Mouse (Mus musculus) ovary, postnatal 10 days (tissue): ENCODE measurements around the gene Nipal3.
A peak's percentile ranks its signal among the peaks of the same experiment; 100 is the strongest.

Source experiments
- DNase-seq: peaks from one replicate; pipeline ENCODE4 v3.0.0; 2022; ENCODE audit warnings: low spot score

Gene Nipal3

DNA sequence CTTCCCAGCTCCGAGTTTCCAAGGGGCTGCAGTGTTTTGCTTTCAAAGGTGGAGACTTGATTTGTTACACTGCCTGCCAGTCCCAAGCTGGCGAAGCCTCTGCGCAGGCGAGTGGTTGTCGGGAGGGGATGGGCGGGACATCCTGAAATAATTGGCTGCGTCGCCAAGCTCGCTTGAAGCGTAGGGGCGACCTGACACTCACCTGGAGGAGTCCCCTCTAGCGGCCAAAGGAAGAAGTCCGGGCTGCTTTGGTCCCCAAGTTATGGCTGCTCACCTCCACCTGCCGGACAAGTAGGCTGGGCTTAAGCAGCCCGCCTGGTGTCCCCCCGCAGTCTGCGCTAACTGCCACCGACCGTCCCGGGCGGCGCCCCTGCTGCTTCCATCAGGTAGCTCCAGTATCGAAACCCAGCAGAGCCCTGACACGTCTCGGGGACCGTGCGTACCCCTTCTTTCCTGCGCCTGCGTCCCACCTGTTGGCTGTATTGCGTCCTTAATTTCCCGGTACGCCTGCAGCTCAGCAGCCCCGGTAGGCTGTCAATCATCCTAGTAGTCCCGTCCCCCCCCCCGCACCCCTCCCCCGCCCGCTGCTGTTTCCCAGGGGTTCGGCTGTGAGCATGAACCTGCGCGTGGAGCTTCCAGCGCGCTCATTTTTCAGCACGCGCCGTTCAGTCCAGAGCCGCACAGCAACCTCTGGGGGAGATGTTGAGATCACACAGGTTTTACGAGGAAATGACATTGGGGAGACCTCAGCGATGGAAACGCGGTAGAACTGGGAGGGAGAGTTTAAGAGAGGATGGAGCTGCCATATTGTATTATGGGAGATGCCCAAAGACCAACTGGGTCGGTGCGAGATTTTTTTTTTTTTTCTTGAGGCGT is at the start of gene Nipal3, which contains the start of gene Stpg1:
TSS of gene Nipal3 (minus strand) at position 518 of the 876 bp plus-strand sequence.
TSS of gene Stpg1 (plus strand) at position 270 of the 876 bp plus-strand sequence.
- peak; percentile 51 for DNase-seq

DNA sequence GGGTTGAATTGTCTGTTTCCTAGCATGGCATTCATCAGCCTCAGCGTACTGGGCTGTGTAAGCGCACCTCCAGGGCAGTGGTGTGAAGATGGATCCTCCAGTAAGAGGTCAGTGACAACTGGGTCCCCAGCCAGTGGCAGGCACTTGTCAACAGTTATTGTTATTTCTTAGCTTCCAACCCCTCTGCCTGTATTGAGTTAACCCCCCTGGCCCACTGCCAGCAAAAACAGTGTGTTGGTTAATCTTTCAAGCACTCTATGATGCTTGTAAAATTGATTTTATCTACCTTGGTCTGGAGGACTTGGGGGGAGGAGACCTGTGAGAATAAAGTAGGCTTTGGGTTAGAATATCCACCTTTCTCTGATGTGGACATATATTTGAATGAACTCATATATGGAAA is 49.4 kb upstream of the Nipal3 start:
- DNase-seq = no peak

DNA sequence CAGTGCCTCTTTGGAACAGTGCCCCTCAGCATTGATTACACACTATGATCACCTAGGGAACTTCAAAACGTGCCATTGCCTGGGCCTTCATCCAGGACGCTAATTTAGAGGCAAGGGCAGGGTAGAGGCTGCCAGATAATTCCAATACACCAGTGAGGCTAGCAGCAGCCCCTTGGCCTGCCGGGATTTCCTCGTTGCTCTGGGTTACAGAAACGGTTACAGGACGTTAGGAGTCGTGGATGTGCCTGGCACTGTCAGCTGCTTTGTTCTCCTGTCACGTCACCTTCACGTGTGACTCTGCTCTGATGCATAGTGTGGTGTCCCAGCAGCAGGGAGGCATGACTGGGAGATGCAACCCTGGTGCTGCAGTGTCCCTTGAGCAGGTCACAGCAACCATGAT is 45.2 kb upstream of the Nipal3 start:
- DNase-seq = no peak

DNA sequence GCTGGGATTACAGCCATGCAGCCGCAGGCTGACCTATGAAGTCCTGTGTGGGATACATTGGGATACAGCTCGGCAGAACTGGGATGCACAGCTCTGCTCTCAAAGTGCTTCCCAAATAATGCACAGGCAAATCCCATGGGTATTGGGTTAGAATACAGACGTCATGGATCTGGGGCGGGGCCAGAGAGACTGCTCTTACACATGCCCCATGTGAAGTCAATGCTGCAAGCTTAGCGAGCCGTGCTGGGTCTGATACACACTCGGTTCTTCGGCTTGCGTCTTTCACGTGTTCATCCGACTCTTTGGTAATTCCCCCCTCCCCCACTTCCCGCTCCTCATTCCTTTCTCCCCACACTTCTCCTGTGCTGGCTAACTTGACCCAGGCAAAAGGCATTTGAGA is 44.2 kb upstream of the Nipal3 start:
- no peak for DNase-seq

DNA sequence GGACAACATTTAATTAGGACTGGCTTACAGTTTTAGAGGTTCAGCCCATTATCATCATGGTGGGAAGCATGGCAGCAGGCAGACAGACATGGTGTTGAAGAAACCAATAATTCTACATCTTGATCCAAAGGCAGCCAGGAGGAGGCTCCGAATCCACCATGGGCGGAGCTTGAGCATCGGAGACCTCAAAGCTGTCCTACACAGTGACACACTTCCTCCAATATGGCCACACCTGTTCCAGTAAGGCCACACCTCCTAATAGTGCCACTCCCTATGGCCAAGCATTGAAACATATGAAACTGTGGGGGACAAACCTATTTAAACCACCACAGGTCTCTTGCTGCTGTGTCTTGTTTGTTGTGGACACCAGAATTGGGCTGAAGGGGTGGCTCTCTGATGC is 40.2 kb upstream of the Nipal3 start:
- no peak for DNase-seq

DNA sequence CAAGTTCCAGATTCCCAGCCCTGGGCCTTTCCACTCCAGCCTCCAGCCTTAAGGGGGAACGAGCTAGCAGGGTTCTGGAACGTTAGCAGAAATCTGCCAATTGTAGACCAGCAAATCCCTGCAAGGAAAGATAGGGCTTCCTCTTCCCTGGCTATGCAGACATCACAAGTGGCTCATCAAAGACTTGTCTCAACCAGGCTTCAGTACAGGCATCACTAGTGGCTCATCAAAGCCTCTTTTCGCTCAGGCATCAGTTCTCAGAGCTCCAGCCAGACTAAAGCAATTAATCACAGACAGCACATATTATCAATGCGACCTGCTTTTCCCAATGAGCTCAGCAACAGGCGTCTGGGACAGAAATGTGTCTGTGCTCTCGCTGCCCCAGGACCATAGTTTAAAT is 38.2 kb upstream of the Nipal3 start:
- no peak for DNase-seq

DNA sequence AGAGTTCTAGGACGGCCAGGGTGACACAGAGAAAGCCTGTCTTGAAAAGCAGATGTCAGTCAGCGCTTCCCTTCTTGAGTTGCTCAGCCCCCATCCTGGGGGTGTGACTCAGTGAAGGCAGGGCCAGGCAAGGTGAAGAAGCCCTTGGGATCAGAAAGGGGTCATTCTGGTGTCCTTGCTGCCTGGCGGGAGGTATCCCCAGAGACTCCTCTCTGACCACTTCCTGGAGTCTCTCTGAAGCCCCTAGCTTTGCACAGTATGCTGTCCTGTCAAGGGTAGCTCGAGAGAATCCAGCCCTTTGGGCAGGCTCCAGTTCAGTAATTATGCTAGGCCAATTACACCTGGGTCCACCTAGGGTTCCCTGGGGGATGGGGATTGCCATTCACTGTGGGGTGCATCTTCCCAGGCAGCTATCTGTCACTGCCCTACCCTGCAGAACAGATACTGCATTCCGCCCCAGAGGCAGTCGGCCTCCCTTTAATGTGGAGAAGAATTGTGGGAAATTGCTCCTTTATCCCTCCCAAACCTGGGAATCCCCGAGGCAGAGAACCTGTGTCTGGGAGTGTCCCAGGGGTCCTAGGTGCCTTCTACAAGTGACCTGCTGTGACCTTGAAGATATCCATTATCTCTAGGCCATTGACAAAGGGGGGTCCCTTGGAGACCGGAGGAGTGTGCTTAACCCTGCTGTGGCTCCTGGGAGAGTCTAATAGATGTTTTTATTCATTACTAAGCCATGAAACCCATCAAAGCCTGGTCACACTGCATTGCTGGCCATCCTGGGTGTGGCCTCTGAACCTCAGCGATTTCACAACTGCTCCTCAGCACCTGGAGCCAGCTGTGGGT is 37.2 kb upstream of the Nipal3 start:
- no peak for DNase-seq

DNA sequence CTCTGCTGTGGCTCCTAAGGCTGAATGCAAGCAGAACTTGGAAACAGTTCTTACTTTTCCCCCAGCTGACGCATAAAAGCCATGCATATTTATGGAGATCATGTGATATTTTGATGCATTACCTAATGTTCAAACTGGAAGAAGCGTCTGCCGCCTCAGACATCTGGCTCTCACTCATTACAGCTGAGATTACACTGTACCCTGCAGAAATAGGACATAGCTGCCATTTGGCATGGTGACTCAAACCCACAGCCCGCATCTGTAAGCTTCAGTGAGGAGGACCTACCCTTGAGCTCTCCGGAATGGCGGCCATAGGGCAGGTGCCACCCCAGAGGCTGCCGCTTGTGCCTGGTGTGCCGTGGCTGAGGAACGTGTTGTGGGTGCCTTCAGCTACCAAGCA is 36.4 kb upstream of the Nipal3 start:
- DNase-seq = no peak

DNA sequence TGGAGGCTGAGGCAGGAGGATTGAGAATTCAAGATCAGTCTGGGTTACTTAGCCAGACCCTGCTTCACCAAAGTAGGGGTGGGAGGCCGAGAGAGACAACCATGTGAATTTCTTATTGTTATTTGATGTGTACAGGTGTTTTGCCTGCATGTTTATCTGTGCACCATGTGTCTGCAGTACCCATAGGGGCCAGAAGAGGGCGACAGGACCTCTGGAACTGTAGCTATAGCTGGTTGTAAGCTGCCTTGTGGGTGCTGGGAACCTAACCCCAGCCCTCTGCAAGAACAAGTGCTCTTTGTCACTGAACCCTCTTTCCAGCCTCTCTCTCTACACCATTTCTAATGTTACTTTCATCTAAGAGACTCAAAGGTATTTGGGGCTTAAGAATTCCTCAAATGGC is 35.4 kb upstream of the Nipal3 start:
- no peak for DNase-seq

DNA sequence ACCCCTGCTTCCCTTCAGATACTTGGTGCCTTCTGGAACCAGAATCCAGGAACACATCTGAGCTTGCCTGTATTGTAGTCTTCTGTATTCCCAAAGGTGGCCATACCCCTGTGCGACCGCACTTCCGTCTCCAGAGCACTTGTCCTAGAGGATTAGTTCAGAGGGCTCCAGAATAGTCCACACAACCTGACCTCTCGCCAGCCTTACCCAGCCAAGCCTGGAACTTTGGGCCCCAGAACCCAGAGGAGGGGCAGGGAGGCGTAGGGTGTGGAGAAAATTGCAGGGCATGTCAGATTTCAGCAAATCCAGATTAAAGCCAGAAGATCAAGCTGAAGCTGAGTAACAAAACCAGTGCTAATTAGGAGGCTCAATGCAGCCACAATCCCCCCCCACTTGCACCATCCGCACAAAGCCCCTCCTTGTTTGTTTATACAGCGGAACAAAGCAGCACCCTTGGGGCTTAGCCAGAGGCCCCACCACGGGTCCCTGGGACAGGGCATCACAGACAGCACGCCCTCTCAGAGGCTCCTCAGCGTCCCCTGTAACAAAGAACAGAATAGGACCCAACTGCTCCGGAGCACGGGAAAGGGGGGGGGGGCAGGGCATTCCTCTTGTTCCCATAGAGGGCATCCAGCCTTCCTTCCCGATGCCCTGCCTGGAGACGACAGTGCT is 31.3 kb upstream of the Nipal3 start:
- no peak for DNase-seq

DNA sequence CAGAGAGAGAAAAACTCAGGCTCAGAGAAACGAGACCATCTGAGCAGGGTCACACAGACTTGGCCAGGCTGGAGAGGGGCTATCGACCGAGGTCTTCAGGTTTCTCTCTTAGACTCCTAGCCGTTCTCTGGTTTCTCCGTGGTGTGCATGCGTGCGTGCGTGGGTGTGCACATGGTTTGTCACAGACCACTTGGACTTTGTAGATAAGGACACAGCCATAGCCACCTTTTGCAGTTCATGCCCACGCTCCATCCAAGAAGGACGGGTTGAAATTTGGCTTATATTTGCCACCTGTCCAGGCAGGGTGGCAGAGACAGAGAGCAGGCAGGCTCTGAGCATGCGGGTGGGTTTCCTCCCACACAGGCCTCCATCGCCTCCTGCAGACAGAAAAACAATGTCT is 30.2 kb upstream of the Nipal3 start:
- DNase-seq = no peak

DNA sequence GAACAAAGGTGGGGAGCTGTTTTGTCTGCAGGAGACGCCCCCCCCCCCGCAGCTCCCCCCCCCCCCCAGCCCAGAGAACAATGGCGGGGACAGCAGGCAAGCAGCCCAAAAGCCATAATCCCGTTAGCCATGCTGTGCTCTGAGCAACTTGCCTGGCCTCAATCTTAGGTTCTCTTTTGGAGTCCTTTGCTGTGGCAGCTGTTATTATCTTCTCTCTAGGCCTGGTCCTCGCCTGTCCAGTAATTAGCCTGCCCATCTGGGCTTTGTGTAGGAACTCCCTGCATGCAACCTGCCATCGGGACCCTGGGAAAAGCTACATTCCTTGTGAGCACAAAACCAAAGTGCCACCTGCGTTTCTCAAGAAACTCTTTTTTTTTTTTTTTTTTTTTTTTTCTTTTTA is 29.1 kb upstream of the Nipal3 start:
- no peak for DNase-seq

DNA sequence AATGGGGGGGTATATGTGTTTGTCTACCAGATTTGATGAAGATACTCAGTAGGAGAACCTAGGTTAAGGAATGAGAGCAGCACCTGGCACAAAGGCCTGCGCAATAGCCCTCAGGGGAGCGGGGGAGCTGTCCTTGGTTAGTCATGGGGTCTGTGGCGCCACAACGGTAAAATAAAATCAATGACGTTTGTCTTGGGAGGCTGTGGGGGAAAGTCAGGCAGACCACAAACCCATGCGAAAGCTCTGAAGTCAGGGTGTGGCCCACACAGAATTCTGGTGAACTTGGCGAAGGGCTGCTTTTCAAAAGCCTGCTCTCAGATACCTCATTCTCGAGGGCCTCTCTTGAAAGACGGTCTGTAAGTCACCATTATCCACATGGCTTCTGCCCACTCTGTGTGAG is 25.6 kb upstream of the Nipal3 start:
- no peak for DNase-seq

DNA sequence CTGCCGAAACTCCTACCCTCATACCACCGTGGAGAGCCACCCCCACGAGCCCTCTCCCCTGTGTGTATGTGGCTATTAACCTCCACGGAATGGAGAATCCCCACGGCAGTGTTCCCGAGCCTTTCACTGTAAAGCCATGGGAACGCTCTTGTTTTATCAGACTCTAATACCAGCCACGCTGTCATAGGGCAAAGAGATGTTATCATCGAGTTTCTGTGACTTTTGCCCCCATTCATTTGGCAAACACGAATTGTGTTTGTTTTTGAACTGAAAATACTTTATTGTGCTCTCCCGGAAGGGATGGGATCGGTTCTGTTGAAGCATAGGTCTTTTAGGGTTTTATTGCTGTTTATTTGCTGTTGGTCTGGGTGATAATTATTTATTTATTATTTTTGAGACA is 23.3 kb upstream of the Nipal3 start:
- no peak for DNase-seq

DNA sequence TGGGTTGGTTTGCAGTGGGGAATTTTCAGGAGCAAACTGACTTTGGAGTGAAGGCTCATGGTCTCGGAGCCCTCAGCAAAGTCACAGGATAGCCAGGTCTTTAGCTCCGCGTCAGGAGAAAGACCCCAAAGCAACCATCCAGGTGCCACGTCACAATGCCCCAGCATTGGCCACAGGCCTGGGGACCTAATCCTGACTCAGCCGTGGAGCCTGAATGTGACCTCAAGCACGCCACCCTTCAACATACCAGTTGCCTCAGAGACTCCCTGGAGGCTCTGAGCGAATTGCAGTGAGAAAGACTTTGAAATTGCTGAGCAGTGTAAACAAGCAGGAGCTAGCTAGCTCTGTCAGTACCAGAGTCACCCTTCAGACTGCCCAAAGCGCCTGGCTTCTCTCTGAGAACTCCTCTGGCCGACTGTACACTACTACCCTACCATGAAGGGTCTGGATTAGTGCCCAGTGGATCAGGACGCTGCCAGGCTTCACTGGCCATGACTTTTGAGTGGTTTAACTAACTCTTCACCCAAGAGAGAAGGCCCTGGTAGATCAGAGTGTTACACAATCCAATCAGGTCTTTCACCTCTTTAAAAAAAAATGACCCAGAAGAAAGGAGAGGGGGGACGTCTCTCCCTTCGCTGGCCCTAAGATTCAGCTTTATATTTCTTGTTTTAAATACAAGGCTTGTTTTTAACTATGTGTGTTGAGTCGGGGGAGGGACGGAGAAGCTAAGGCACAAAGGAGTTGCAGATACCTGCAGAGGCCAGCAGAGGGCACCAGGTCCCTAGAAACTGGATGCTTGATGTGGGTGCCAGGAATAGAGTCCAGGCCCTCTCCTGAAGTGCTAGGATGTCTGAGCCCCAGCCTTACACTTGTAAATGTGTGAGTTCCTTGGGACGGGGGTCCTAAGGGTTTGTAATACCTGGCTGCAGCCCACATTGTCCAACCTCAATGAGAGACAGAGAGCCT is 21.8 kb upstream of the Nipal3 start:
- no peak for DNase-seq

DNA sequence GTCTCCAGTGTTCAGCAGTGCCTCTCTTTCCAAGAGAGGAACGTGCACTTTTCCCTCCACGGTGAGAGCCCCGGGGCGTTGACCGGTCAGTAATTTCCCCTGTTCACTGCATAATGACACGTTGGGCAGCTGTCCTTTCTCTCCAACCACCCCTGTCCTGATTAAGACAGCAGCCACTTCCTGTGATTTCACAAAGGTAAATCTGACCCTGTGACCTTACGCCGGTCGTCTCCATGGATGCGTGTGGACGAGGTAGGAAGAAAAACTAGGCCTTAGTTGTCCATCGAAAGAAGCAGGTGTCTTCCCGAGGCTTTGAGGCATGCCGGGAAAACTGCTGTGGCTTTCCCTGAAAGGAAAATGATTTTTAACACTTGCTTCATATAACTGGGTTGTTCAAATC is 20.1 kb upstream of the Nipal3 start:
- DNase-seq = no peak

DNA sequence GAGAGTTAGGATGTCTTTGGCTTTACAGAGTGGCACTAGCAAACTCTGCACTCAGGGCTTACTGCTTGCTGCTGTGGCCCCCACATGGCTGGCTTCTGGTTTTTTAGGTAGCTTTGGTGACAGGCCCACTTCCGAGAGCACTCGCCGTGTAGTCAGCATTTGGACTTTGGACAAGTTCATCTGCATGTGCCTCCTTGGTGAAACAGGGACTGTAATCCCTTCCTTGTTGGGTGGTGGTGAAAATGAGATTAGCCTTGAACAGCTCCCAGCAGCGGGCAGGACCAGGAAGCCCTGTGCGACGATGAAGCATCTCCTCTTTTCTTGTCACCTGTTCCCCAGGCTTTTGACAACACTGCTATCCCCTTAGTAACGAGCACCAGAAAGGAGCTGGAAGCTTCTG is 19.0 kb upstream of the Nipal3 start:
- DNase-seq = no peak

DNA sequence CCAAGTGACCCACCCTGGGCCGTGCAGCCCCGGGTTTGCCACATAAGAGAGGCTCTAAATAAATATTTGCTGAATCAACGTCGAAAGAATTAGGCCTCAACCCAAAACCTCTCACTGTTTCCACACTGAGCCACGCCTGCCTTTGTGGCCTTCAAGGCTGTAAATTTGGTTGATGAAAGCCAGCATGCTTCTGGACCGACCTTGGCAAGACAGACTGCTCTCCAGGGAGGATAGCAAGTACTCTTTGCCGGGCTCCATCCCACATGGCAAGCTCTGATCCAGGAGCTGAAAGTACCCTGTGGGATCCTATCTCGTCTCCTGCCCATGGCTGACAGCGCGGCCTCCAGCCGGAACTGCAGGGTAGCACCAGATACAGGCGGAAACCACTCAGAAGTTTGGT is 14.7 kb upstream of the Nipal3 start:
- no peak for DNase-seq

DNA sequence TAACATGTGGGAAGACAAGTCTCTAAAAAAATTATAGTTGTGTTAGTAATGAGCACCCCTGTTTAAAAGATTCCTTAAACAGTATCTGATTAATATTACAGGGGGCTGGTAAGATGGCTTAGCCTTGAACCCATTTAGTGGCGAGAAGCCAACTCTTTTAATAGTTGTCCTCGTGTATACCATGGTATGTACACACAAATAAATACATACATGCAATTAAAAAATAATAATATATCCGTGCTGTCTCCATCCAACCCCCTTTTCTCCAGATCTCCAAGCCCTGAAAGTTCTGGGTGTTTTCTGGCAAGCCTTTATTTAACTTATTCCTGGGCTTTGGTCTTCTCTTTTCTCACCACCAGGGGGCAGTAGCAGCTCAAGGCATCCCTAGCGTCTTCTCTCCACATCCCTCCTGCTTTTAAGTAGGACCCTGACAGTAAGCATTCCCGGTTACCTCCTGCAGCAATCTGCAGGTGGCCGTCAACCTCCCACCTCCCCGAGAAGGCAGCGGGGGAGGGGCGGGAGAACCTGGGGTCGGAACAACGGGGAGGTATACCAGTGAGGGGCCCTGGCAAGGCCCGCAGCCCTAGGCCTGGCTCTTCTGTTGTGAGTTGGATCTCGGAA is 13.7 kb upstream of the Nipal3 start:
- peak; percentile 33 for DNase-seq

DNA sequence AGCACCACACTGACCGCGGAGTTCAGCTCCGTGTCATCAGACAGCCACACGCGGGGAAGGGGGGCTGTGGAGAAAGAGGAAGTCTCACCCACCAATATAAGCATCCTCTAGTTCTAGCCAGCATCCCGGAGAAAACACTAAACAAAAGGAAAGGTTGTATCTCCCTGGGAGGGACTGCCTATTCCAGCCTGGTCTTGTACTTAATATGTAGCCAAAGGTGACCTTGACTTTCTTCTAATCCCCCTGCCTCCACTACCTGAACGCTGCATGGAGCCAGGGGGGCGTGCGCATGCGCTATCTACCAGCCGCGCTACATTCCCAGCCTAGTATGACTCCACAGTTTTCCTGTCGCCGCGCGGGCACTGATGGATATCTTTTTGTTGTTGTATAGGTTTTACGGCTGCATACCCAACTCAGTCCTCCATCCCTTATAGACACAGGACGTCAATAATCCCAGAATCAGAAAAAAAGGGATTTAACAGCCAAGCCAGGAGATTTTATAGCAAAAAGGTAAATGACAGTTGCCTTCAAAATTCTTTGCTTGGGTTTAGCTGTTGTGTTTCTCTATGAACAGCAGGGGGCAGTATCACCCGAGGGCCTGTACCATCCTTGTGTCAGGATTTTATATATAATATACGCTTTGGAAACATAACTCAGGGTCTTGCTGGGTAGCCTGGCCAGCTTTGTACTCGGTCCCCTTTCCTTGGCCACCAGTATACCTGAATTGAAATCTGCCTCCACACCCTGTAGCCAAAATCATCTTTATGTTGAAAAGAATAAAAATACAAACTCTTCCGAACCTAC is 12.9 kb upstream of the Nipal3 start:
- no peak for DNase-seq
